Mouse (Mus musculus): Measurements from ENCODE around the gene Iqgap3. TPM values are rescaled to one million over a fixed set of nuclear protein-coding genes. Genes with fewer than 3 reads are reported as not detected.

Gene Iqgap3
- total RNA-seq, 2 experiments from 2014 or later: 0.13 to 0.22 TPM

- DNase-seq (ENCODE audit: low spot score in 2 of 2): no peak
Observed at GRCm38 (mm10) chr3:88149510-88149974, 67.8 kb downstream of the Iqgap3 start.

- peak; percentile 82 to 88 for DNase-seq (ENCODE audit: low spot score in 2 of 2)
Observed at GRCm38 (mm10) chr3:88150061-88150998, 68.6 kb downstream of the Iqgap3 start.

- peak in 1 of 2 experiments; percentile 68 for DNase-seq (ENCODE audit: low spot score in 2 of 2)
Observed at GRCm38 (mm10) chr3:88150999-88151364, 69.2 kb downstream of the Iqgap3 start.

GRCm38 (mm10) chr3:88152056-88152455, 70.3 kb downstream of the Iqgap3 start:
- DNase-seq (ENCODE audit: low spot score in 2 of 2): peak; percentile 87 to 92

GRCm38 (mm10) chr3:88153290-88154011, 71.7 kb downstream of the Iqgap3 start:
- DNase-seq (ENCODE audit: low spot score in 2 of 2): no peak

GRCm38 (mm10) chr3:88154236-88154635, 72.5 kb downstream of the Iqgap3 start:
- no peak for DNase-seq (ENCODE audit: low spot score in 2 of 2)

GRCm38 (mm10) chr3:88156817-88157216, 75.0 kb downstream of the Iqgap3 start:
- no peak for DNase-seq (ENCODE audit: low spot score in 2 of 2)

GRCm38 (mm10) chr3:88157771-88158597, 76.2 kb downstream of the Iqgap3 start:
- DNase-seq (ENCODE audit: low spot score in 2 of 2): no peak

- DNase-seq (ENCODE audit: low spot score in 2 of 2): no peak
Observed at GRCm38 (mm10) chr3:88158991-88159390, 77.2 kb downstream of the Iqgap3 start.

- DNase-seq (ENCODE audit: low spot score in 2 of 2): no peak
Observed at GRCm38 (mm10) chr3:88160856-88161255, 79.1 kb downstream of the Iqgap3 start.

- peak; percentile 79 to 87 for DNase-seq (ENCODE audit: low spot score in 2 of 2)
Observed at GRCm38 (mm10) chr3:88162259-88162658, 80.5 kb downstream of the Iqgap3 start.

GRCm38 (mm10) chr3:88162811-88163210, 81.0 kb downstream of the Iqgap3 start:
- DNase-seq (ENCODE audit: low spot score in 2 of 2): no peak

GRCm38 (mm10) chr3:88163847-88164246, 82.1 kb downstream of the Iqgap3 start:
- no peak for DNase-seq (ENCODE audit: low spot score in 2 of 2)

GRCm38 (mm10) chr3:88164263-88164662, 82.5 kb downstream of the Iqgap3 start:
- DNase-seq (ENCODE audit: low spot score in 2 of 2): no peak

GRCm38 (mm10) chr3:88166056-88166455, 84.3 kb downstream of the Iqgap3 start:
- DNase-seq (ENCODE audit: low spot score in 2 of 2): no peak

- DNase-seq (ENCODE audit: low spot score in 2 of 2): no peak
Observed at GRCm38 (mm10) chr3:88170361-88170760, 88.6 kb downstream of the Iqgap3 start.

Other genes starting within 250 kb of the Iqgap3 start
- not detected for gene Sh2d2a, start 235.2 kb upstream of the Iqgap3 start, total RNA-seq (2021)
- 10 to 100 TPM; 56.0 to 61.0 TPM for gene Prcc, start 196.4 kb upstream of the Iqgap3 start, total RNA-seq (2021)
- gene Hdgf, start 175.7 kb upstream of the Iqgap3 start, total RNA-seq (2021): 100 to 1,000 TPM; 144 to 153 TPM
- 10 to 100 TPM; 52.3 to 55.2 TPM for gene Mrpl24, start 162.5 kb upstream of the Iqgap3 start, total RNA-seq (2021)
- 10 to 100 TPM; 13.9 to 15.1 TPM for gene Isg20l2, start 151.7 kb upstream of the Iqgap3 start, total RNA-seq (2021)
- gene Rrnad1, start 151.3 kb upstream of the Iqgap3 start, total RNA-seq (2021): 10 to 100 TPM; 22.3 to 22.8 TPM
- gene Crabp2, start 133.3 kb upstream of the Iqgap3 start, total RNA-seq (2021): 1 to 10 TPM; 1.4 to 2.6 TPM
- 1 to 10 TPM; 3.6 to 4.7 TPM for gene Nes, start 110.9 kb upstream of the Iqgap3 start, total RNA-seq (2021)
- gene Bcan, start 81.7 kb upstream of the Iqgap3 start, total RNA-seq (2021): 100 to 1,000 TPM; 281 to 298 TPM
- 10 to 100 TPM; 33.0 to 33.4 TPM for gene Hapln2, start 54.4 kb upstream of the Iqgap3 start, total RNA-seq (2021)
- 10 to 100 TPM; 16.3 to 16.5 TPM for gene Gpatch4, start 38.9 kb upstream of the Iqgap3 start, total RNA-seq (2021)
- gene Naxe, start 23.5 kb upstream of the Iqgap3 start, total RNA-seq (2021): 10 to 100 TPM; 81.9 to 82.9 TPM
- not detected for gene Ttc24, start 3.7 kb upstream of the Iqgap3 start, total RNA-seq (2021)
- gene Mef2d, start 60.4 kb downstream of the Iqgap3 start, total RNA-seq (2021): 100 to 1,000 TPM; 194 to 205 TPM
- not detected for gene Rhbg, start 172.7 kb downstream of the Iqgap3 start, total RNA-seq (2021)
- under 1 TPM; 0.52 to 0.71 TPM for gene Gm38392, start 205.2 kb downstream of the Iqgap3 start, total RNA-seq (2021)
- 1 to 10 TPM; 2.7 to 3.9 TPM for gene Tsacc, start 215.0 kb downstream of the Iqgap3 start, total RNA-seq (2021)
- gene Cct3, start 215.1 kb downstream of the Iqgap3 start, total RNA-seq (2021): 100 to 1,000 TPM; 186 to 189 TPM
- gene Glmp, start 243.1 kb downstream of the Iqgap3 start, total RNA-seq (2021): 10 to 100 TPM; 89.8 to 94.5 TPM

All from layer of hippocampus, adult 18-20 months (tissue).